Mouse (Mus musculus): ENCODE data around the gene Srgap1. TPM values are rescaled to one million over a fixed set of nuclear protein-coding genes. Genes with fewer than 3 reads are reported as not detected.

The Srgap1 gene
- polyA plus RNA-seq, 1 experiment from 2014 or later = 10.2 TPM

DNA sequence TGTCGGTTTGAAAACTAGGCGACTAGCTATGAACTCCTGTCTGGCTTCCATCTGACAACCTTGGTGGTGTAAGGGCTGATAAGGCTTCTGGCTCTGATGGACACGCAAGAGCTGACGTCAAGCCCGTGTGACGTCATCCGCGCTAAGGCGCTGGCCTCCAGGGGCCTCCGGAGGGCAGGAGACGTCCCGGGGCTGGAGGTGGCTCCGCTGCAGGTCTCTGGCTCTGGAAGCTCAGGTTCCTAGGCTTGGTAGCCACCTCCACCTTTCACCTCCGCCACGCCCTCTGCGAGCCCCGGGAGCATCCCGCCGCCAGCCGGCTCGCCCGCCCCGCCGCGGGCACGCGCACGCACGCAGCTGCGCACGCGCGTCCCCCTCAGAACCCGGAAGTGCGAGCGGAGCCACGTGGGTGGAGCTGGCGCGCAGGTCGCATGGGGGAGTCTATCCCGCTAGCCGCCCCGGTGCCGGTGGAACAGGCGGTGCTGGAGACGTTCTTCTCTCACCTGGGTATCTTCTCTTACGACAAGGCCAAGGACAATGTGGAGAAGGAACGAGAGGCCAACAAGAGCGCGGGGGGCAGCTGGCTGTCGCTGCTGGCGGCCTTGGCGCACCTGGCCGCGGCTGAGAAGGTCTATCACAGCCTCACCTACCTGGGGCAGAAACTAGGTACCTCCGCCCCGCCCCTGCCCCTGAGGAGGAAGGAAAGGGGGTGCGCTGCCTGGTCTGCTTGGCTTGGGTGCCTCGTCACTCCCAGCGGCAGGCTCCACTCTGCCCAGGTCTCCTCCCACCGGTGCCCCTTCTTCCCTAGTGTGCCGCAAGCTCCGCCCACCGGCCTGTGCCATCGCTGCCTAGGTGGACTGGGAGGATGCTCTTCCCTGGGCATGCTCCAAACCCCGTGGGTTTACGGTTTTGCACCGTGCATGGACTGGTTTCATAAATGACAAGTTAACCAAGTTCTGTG, 307.3 kb downstream of the Srgap1 start, which contains the start of gene BC048403:
BC048403 (plus strand) TSS at position 390 of the 958 bp plus-strand sequence.
- no peaks in the 10 kb centered on the region for H3K4me1 ChIP-seq (replicated peaks; ENCODE audit: insufficient read depth, low read length)
- peak; percentile 90 for ATAC-seq (replicated peaks; ENCODE audit: low FRiP score, low read depth)
- under 1% methylated on average over 65 of the region's 68 CpGs for WGBS

GRCm38 (mm10) chr10:121737256-121737655, 309.9 kb downstream of the Srgap1 start:
- Histone ChIP-seq H3K27me3 (ENCODE audit: insufficient read depth, low read length) (no peaks in the 10 kb centered on the region), H3K36me3 (ENCODE audit: insufficient read depth, low read length) (no peaks in the 10 kb centered on the region), H3K27ac (no peak overlapping the region), H3K9me3 (replicated peaks; ENCODE audit: low read length) (no peaks in the 10 kb centered on the region), H3K9ac (ENCODE audit: low read depth, low read length) (no peak overlapping the region), H3K4me3 (replicated peaks; ENCODE audit: low read depth, low read length) (no peak overlapping the region), H3K4me2 (ENCODE audit: low read length) (no peak overlapping the region), H3K4me1 (replicated peaks; ENCODE audit: insufficient read depth, low read length) (no peaks in the 10 kb centered on the region)
- no peak for DNase-seq (ENCODE audit: low spot score)
- TF ChIP-seq CTCF (IDR thresholded peaks at IDR 0.05; ENCODE audit: low read depth) = no peak
- no peak for ATAC-seq (replicated peaks; ENCODE audit: low FRiP score, low read depth)
- 90% methylated on average over 3 of the region's 3 CpGs for WGBS

More for the DNA sequence above, 307.3 kb downstream of the Srgap1 start, which contains the start of gene BC048403:
- no peak within 1 kb of the TSS for H3K27ac ChIP-seq
- H3K4me2 ChIP-seq (ENCODE audit: low read length) = peak within 1 kb of the TSS; percentile 85
- peak within 1 kb of the TSS; percentile 58 for H3K9ac ChIP-seq (ENCODE audit: low read depth, low read length)
- H3K9me3 ChIP-seq (replicated peaks; ENCODE audit: low read length) = no peaks in the 10 kb centered on the region
- peak within 1 kb of the TSS; percentile 58 for H3K4me3 ChIP-seq (replicated peaks; ENCODE audit: low read depth, low read length)
- peak; percentile 83 for DNase-seq (ENCODE audit: low spot score)
- H3K36me3 ChIP-seq (ENCODE audit: insufficient read depth, low read length) = no peaks in the 10 kb centered on the region
- H3K27me3 ChIP-seq (ENCODE audit: insufficient read depth, low read length) = no peaks in the 10 kb centered on the region
- no peak for TF ChIP-seq CTCF (IDR thresholded peaks at IDR 0.05; ENCODE audit: low read depth)

DNA sequence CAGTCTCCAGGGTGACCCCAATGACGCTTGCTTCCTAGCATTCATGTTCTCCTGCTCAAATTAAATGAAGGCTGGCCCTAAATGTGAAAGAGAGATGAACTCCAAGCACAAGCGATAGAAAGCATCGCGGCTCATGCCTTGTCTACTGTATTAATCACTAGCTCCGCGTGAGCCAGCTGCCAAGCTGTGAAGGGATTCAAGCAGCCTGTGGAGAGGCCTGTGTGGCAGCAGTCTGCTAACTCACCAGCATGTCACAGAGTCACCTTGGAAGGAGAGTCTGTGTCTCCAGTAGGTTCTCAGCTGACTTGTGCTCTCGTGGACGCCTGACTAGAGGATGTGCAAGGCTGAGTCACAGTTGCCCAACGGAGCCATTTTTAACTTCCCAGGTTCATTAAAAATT, 314.6 kb downstream of the Srgap1 start:
- H3K36me3 ChIP-seq (ENCODE audit: insufficient read depth, low read length) = no peaks in the 10 kb centered on the region
- H3K27ac ChIP-seq = no peak overlapping the region
- H3K9me3 ChIP-seq (replicated peaks; ENCODE audit: low read length) = no peaks in the 10 kb centered on the region
- ATAC-seq (replicated peaks; ENCODE audit: low FRiP score, low read depth) (no peak), DNase-seq (ENCODE audit: low spot score) (no peak)
- H3K27me3 ChIP-seq (ENCODE audit: insufficient read depth, low read length) = no peaks in the 10 kb centered on the region
- TF ChIP-seq CTCF (IDR thresholded peaks at IDR 0.05; ENCODE audit: low read depth) = no peak
- H3K9ac ChIP-seq (ENCODE audit: low read depth, low read length) = no peak overlapping the region
- WGBS = 94% methylated on average over 9 of the region's 9 CpGs
- H3K4me1 ChIP-seq (replicated peaks; ENCODE audit: insufficient read depth, low read length) = no peaks in the 10 kb centered on the region
- no peak overlapping the region for H3K4me3 ChIP-seq (replicated peaks; ENCODE audit: low read depth, low read length)
- H3K4me2 ChIP-seq (ENCODE audit: low read length) = no peak overlapping the region

- DNase-seq (ENCODE audit: low spot score) (no peak), ATAC-seq (replicated peaks; ENCODE audit: low FRiP score, low read depth) (no peak)
- Histone ChIP-seq H3K27me3 (ENCODE audit: insufficient read depth, low read length) (no peaks in the 10 kb centered on the region), H3K4me1 (replicated peaks; ENCODE audit: insufficient read depth, low read length) (no peaks in the 10 kb centered on the region), H3K9me3 (replicated peaks; ENCODE audit: low read length) (no peaks in the 10 kb centered on the region), H3K4me2 (ENCODE audit: low read length) (no peak overlapping the region), H3K36me3 (ENCODE audit: insufficient read depth, low read length) (no peaks in the 10 kb centered on the region), H3K27ac (no peak overlapping the region), H3K9ac (ENCODE audit: low read depth, low read length) (no peak overlapping the region), H3K4me3 (replicated peaks; ENCODE audit: low read depth, low read length) (no peak overlapping the region)
- no peak for TF ChIP-seq CTCF (IDR thresholded peaks at IDR 0.05; ENCODE audit: low read depth)
- WGBS = 92% methylated on average over 8 of the region's 8 CpGs
These were observed 315.9 kb downstream of the Srgap1 start for GRCm38 (mm10) chr10:121731048-121731725.

Other genes with a start within 250 kb of the Srgap1 start
- gene Rxylt1, start 50.1 kb upstream of the Srgap1 start, polyA plus RNA-seq (2015; fragmentation: Nextera tagmentation; extraction: Ambion mirVana) = 72.1 and 75.5 TPM in 2 replicates